Mouse (Mus musculus): ENCODE measurements at regions not wholly inside any gene's neighbourhood (a gene's known extent, or its start where the extent isn't known, plus 50 kb on each side); places are given as distances from the start of the nearest gene placed in this dataset.

DNA sequence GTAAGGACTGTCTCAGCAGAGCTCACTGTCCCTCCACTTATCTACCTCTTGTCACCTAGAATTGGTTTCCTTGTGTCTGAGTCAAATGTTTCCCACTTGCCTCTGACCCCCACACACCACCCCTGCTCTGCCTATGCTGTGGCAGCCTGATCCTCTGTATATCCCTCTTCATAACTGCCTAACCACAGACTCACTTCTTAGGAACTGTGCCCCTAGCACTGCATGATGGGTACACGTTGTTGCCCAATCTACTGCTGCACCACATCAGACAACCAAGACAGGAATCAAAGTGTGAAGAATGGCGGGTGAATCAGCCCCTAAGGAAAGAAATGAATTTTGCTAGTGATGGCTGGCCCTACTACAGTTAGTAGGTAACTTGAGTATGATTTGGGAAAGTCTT is 167.4 kb downstream of the B3gnt2 start:
- TF ChIP-seq CTCF (IDR thresholded peaks at IDR 0.05; ENCODE audit: low read depth) (no peak), EP300 (IDR thresholded peaks at IDR 0.05; ENCODE audit: low read depth) (no peak)

All from heart, postnatal 0 days (tissue).